Mouse (Mus musculus): ENCODE results near the gene Zdhhc13. TPM values are rescaled to one million over a fixed set of nuclear protein-coding genes. Genes with fewer than 3 reads are reported as not detected.

Zdhhc13 gene
- total RNA-seq, 2 experiments from 2014 or later = 25.5 to 26.6 TPM

DNA sequence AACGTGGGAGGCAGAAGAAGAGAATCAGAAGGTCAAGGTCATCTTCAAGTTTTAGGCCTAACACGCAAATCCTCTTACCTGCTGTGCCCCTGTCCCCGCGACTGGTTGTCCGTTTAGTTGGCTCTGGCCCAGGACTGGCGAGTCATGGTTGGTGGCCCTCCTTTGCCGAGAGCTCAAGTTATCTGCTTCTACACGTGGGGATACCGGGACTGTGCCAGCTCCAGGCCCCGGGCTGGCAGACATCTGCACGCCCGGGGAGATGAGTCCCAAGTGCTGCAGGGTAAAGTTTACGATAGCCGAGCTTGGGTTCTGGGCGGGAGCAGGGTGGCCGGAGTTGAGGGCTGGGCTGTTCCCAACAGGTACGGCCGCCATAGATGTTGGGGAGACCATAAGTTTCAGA is 78.8 kb downstream of the Zdhhc13 start:
- no peak for DNase-seq (ENCODE audit: low spot score in 2 of 2)
- intact Hi-C loops (cut with DNase I) = no loop called here

DNA sequence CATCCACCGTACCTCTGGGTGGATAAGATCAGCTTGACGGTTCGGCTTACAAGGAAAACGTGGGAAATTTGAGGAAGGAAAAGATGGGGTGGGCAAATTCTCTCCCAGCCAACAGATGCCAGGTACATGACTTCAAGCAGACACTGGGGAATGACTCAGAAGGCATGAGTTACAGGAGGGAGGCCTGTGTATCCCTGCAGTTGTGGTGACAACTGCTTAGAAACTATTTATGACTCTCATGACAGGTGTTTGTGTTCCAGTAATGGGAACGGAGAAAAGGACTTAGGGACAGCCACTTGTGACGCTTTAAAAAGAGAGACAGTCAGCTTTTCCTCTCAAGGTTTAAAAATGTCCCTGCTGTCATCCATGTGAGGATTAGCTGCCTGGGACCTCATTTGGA is 81.3 kb downstream of the Zdhhc13 start:
- DNase-seq (ENCODE audit: low spot score in 2 of 2) = no peak
- intact Hi-C loops (cut with DNase I) = no loop called here

DNA sequence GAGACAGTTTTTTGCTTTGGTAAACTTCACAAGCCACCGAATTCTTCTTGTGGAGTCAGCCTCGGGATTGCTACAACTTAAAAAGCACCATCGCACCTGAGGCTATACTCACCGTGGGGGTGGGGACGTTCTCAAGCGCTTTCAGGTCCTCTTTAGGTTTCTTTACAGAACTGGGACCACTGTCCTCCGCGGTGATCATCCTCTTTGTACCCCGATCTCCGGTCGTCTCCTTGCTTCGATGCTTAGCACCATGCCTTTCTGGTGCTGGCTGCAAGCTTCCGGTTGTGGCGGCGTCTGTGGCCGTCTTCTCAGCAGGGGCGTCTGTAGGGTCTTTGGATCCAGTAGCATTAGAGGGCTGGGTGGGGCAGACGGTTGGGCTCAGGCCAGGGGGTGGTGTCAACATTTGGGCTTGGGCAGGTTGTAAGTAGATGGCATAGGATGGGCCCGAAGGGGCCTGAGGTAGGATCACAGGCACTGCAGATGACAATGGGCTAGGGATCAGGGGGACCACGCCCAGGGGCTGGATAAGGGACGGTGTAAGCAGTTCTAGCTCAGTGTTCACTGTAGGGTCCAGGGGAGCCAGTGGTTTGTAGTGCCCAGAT is 81.9 kb downstream of the Zdhhc13 start:
- intact Hi-C loops (cut with DNase I) = no loop called here
- DNase-seq (ENCODE audit: low spot score in 2 of 2) = no peak

DNA sequence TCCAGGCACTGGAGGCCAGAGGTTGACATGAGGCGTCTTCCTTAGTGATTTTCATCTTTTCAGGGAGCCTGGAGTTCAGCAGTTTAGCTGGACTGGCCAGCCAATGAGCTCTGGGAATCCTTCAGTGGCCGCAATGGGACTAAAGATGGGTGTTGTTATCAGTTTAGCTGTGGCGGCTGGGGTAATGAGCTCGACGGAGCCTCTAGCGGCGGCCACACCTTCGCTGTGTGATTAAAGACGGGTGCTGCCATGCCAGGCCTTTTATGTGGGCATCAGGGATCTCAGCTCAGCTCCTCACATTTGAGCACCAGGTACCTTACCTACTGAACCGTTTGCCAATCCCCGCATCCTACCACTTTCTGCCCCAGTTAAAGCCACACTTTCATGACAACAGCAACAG is 82.5 kb downstream of the Zdhhc13 start:
- intact Hi-C loops (cut with DNase I) = no loop called here

DNA sequence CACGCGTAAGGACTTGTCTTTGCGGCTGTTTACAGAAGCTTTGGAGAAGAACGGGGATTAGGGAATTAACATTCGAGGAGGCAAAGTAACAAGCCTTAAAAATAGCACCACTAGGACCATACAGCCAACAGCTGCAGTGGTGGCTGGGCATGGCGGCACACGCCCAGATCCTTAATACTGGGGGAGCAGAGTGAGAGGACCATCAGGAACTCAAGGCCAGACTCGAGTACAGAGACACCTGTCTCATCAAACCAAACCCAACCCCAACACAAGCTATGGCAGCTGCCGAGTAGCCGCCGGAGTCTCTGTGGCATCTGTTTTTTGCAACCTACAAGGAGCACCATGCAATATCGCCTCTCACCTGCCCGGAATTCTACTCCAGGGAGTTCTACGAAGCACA is 86.3 kb downstream of the Zdhhc13 start:
- intact Hi-C loops (cut with DNase I) = loop anchor here (5.0 kb wide), 2 partner anchors 53 to 247 kb away; no protein-coding TSS in a partner anchor
- no peak for DNase-seq (ENCODE audit: low spot score in 2 of 2)

More for the DNA sequence above, 82.5 kb downstream of the Zdhhc13 start:
- no peak for DNase-seq (ENCODE audit: low spot score in 2 of 2)

DNA sequence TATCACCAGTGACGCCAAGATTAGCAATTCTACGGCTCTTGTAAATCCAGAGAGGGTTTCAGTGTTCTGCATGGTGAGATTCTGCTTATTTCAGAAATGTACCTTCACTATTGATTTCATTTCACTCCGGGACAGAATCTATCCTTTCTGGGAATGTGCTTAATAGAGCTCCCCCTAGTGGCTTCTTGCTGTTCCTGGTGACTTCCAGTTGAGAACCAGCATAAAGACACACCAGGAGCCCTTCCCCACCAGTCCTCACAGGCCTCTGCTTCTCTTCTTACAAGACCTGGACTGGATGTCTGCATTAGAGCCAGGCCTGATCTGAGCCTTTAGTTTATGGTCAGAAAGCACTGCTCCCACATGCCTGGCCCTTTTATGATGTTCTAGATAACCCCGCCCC is 87.7 kb downstream of the Zdhhc13 start:
- DNase-seq (ENCODE audit: low spot score in 2 of 2) = peak in 1 of 2 experiments; percentile 27
- intact Hi-C loops (cut with DNase I) = loop anchor here (2.0 to 5.0 kb wide), 3 partner anchors 54 to 246 kb away; no protein-coding TSS in a partner anchor

Other genes starting within 250 kb of the Zdhhc13 start
- gene Mrgprb2, start 230.9 kb upstream of the Zdhhc13 start, total RNA-seq (2021) = not detected
- gene Mrgprb3, start 145.2 kb upstream of the Zdhhc13 start, total RNA-seq (2021) = not detected
- not detected for gene Csrp3, start 59.0 kb downstream of the Zdhhc13 start, total RNA-seq (2021)
- gene E2f8, start 92.6 kb downstream of the Zdhhc13 start, total RNA-seq (2021) = under 1 TPM; 0.25 to 0.27 TPM
- 100 to 1,000 TPM in 1 of 2 experiments, 10 to 100 TPM in 1; 62.0 to 120 TPM for gene Nav2, start 119.7 kb downstream of the Zdhhc13 start, total RNA-seq (2021)